Mouse (Mus musculus) cerebral cortex, adult 2 months (tissue): ENCODE data around the gene Cped1.

Source experiments
- WGBS: fragments of 180-500 bp; shearing (Covaris S2); methylation state at CpG from one replicate; pipeline ENCODE4 v1.1.7; 2018; 5-methylcytosine and 5-hydroxymethylcytosine counted together

The Cped1 gene

GRCm38 (mm10) chr6:22000086-22000485, 14.4 kb downstream of the Cped1 start:
- WGBS = 65% methylated on average over 6 of the region's 6 CpGs

GRCm38 (mm10) chr6:22000881-22001280, 15.2 kb downstream of the Cped1 start:
- WGBS = 71% methylated on average over 3 of the region's 3 CpGs

- WGBS = 88% methylated on average over 5 of the region's 5 CpGs
Observed at GRCm38 (mm10) chr6:22001284-22001916, 15.7 kb downstream of the Cped1 start.

- WGBS = 53% methylated on average over 17 of the region's 17 CpGs
Observed at GRCm38 (mm10) chr6:22002521-22003199, 16.9 kb downstream of the Cped1 start.

- 35% methylated on average over 6 of the region's 6 CpGs for WGBS
Observed at GRCm38 (mm10) chr6:22003200-22003587, 17.5 kb downstream of the Cped1 start.

- WGBS = 76% methylated on average over 10 of the region's 10 CpGs
Observed at GRCm38 (mm10) chr6:22003959-22004543, 18.3 kb downstream of the Cped1 start.

- WGBS = 97% methylated on average over 7 of the region's 7 CpGs
Observed at GRCm38 (mm10) chr6:22008346-22008745, 22.6 kb downstream of the Cped1 start.

GRCm38 (mm10) chr6:22010258-22010657, 24.5 kb downstream of the Cped1 start:
- 83% methylated on average over 12 of the region's 12 CpGs for WGBS

GRCm38 (mm10) chr6:22010761-22011281, 25.1 kb downstream of the Cped1 start:
- WGBS = 86% methylated on average over 11 of the region's 11 CpGs

GRCm38 (mm10) chr6:22011546-22011945, 25.8 kb downstream of the Cped1 start:
- 48% methylated on average over 2 of the region's 2 CpGs for WGBS

- WGBS = 67% methylated on average over 5 of the region's 5 CpGs
Observed at GRCm38 (mm10) chr6:22012099-22012498, 26.4 kb downstream of the Cped1 start.

GRCm38 (mm10) chr6:22012501-22012900, 26.8 kb downstream of the Cped1 start:
- 67% methylated on average over 5 of the region's 5 CpGs for WGBS

- 96% methylated on average over 3 of the region's 3 CpGs for WGBS
Observed at GRCm38 (mm10) chr6:22013394-22013793, 27.7 kb downstream of the Cped1 start.

- WGBS = 96% methylated on average over 6 of the region's 6 CpGs
Observed at GRCm38 (mm10) chr6:22014291-22014911, 28.7 kb downstream of the Cped1 start.

- 78% methylated on average over 7 of the region's 7 CpGs for WGBS
Observed at GRCm38 (mm10) chr6:22017631-22018030, 31.9 kb downstream of the Cped1 start.

- 76% methylated on average over 8 of the region's 8 CpGs for WGBS
Observed at GRCm38 (mm10) chr6:22018768-22019445, 33.2 kb downstream of the Cped1 start.

- WGBS = 72% methylated on average over 10 of the region's 10 CpGs
Observed at GRCm38 (mm10) chr6:22019637-22020036, 33.9 kb downstream of the Cped1 start.

GRCm38 (mm10) chr6:22020696-22021095, 35.0 kb downstream of the Cped1 start:
- 73% methylated on average over 5 of the region's 5 CpGs for WGBS

- 80% methylated on average over 3 of the region's 3 CpGs for WGBS
Observed at GRCm38 (mm10) chr6:22021315-22021714, 35.6 kb downstream of the Cped1 start.

GRCm38 (mm10) chr6:22024168-22024567, 38.5 kb downstream of the Cped1 start:
- 90% methylated on average over 2 of the region's 2 CpGs for WGBS

GRCm38 (mm10) chr6:22025584-22026357, 40.1 kb downstream of the Cped1 start:
- 26% methylated on average over 17 of the region's 17 CpGs for WGBS
